Mouse (Mus musculus) midbrain, embryonic 16.5 days (tissue): ENCODE measurements around the gene Mrvi1. TPM values are rescaled to one million over a fixed set of nuclear protein-coding genes. Genes with fewer than 3 reads are reported as not detected.

ENCODE experiments used
- ATAC-seq: fragments of 200-750 bp; cut with Nextera tagmentation; 2 replicates; pipeline ENCODE4 v1.8.0; 2017; ENCODE audit warnings: moderate TSS enrichment
- H3K27ac ChIP-seq: fragments of 300-500 bp; sonication (generic); 2 replicates; pipeline ENCODE4 v1.5.1; 2014; ENCODE audit warnings: mild to moderate bottlenecking, low read length, mixed read lengths
- H3K27me3 ChIP-seq: fragments of 300-500 bp; sonication (generic); 2 replicates; pipeline ENCODE4 v1.6.1; 2014; ENCODE audit warnings: low read depth, low read length, mixed read lengths; ENCODE audit not compliant: control insufficient read depth, insufficient read depth
- H3K36me3 ChIP-seq: fragments of 300-500 bp; sonication (generic); 2 replicates; pipeline ENCODE4 v1.6.1; 2014; ENCODE audit warnings: mild to moderate bottlenecking, low read length, moderate library complexity, mixed read lengths; ENCODE audit not compliant: control insufficient read depth, insufficient read depth
- H3K4me1 ChIP-seq: fragments of 300-500 bp; sonication (generic); 2 replicates; pipeline ENCODE4 v1.6.1; 2014; ENCODE audit warnings: mild to moderate bottlenecking, low read length, mixed read lengths; ENCODE audit not compliant: control insufficient read depth, insufficient read depth
- H3K4me2 ChIP-seq: fragments of 300-500 bp; sonication (generic); 2 replicates; pipeline ENCODE4 v1.6.1; 2014; ENCODE audit warnings: mild to moderate bottlenecking, low read length, mixed read lengths
- H3K4me3 ChIP-seq: fragments of 300-500 bp; sonication (generic); 2 replicates; pipeline ENCODE4 v1.5.1; 2014; ENCODE audit warnings: low read depth, mild to moderate bottlenecking, low read length, moderate library complexity, mixed read lengths
- H3K9ac ChIP-seq: fragments of 300-500 bp; sonication (generic); 2 replicates; pipeline ENCODE4 v1.6.1; 2014; ENCODE audit warnings: low read depth, low read length, mixed read lengths
- H3K9me3 ChIP-seq: fragments of 300-500 bp; sonication (generic); replicated peaks from 2 replicates; pipeline ENCODE4 v1.6.1; 2014; ENCODE audit warnings: mild to moderate bottlenecking, low read length, mixed read lengths; ENCODE audit not compliant: control insufficient read depth, poor library complexity, severe bottlenecking
- WGBS: fragments of 180-500 bp; shearing (Covaris S2); extraction: QIAGEN DNeasy Blood & Tissue Kit; methylation state at CpG from one replicate; pipeline ENCODE4 v1.1.7; 2014; 5-methylcytosine and 5-hydroxymethylcytosine counted together
- polyA plus RNA-seq: library from polyadenylated mRNA; unstranded; fragments of >200 nt; fragmentation: Nextera tagmentation; extraction: Ambion mirVana; gene quantifications from 2 replicates; pipeline ENCODE4 v1.2.1, GENCODE M21; 2015

The Mrvi1 gene
- polyA plus RNA-seq, 1 experiment from 2014 or later = 0.77 TPM

DNA sequence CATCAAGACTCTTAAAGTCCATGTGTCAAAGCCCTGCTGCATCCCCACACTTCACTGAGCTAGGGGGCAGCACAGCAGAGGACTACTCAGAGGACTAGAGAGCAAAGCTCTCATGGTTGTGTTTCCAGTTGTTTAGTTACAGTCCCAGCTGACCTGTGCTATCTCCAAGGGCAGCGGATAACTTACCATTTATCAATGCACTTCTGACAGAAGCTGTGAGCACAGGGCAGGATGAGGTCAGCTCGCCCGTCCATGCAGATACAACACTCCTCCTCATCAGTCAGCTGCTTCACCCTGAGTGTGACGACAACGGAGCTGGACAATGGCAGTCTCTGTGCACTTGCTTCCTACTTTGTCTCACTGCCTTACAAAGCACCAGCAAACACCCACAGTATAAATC is 161.2 kb downstream of the Mrvi1 start:
- Histone ChIP-seq H3K27ac (no peak overlapping the region), H3K4me3 (no peak overlapping the region), H3K27me3 (no peaks in the 10 kb centered on the region), H3K9me3 (no peaks in the 10 kb centered on the region), H3K4me1 (no peaks in the 10 kb centered on the region), H3K9ac (no peak overlapping the region), H3K36me3 (peaks cover 7% of the 10 kb centered on the region; the same call in 1 of the 2 replicates), H3K4me2 (no peak overlapping the region)
- WGBS = 61% methylated on average over 5 of the region's 5 CpGs
- ATAC-seq = no peak

DNA sequence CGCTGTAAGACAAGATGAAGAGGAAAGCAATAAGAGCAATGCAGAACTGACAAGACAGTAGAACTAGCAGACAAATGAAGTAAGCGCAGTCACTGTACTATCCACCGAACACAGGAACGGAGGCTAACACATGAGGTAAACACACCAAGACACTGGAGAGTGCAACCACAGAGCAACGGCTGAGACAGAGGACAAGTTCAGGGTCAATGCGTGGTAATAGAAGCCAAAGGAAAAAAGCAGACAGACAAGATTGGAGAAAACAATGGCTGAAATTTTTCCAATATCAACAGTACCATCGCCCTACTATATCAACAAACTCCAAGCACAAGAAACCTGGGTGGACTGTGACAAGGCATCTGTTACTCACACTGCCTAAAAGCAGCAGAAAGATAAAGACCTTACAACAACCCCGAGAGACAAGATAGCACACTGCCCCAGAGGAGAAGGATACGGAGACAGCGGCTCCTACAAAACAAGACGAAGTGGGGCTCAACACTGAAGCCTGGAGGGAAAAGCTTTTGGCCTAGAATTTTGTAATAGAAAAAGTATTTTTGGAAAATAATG is 163.4 kb downstream of the Mrvi1 start:
- Histone ChIP-seq H3K9me3 (no peaks in the 10 kb centered on the region), H3K9ac (no peak overlapping the region), H3K4me2 (no peak overlapping the region), H3K27me3 (no peaks in the 10 kb centered on the region), H3K4me3 (no peak overlapping the region), H3K4me1 (no peaks in the 10 kb centered on the region), H3K27ac (no peak overlapping the region), H3K36me3 (peaks cover 2% of the 10 kb centered on the region; the same call in 1 of the 2 replicates)
- 88% methylated on average over 11 of the region's 11 CpGs for WGBS
- no peak for ATAC-seq

Other genes starting within 250 kb of the Mrvi1 start
- 10.3 and 13.9 TPM in 2 replicates for gene Ampd3, start 214.3 kb downstream of the Mrvi1 start, polyA plus RNA-seq
- 35.1 and 39.7 TPM in 2 replicates for gene Rnf141, start 138.0 kb downstream of the Mrvi1 start, polyA plus RNA-seq
- 4.0 and 5.0 TPM in 2 replicates for gene Lyve1, start 119.2 kb downstream of the Mrvi1 start, polyA plus RNA-seq
- 81.8 and 89.3 TPM in 2 replicates for gene Ctr9, start 46.5 kb upstream of the Mrvi1 start, polyA plus RNA-seq
- 1,168 and 1,270 TPM in 2 replicates for gene Eif4g2, start 100.6 kb upstream of the Mrvi1 start, polyA plus RNA-seq